ENCODE assay signal across 14 mouse cellular contexts in genomic region chr14:75138503-75138902, GRCm38 (mm10). TPM values are rescaled to one million over a fixed set of nuclear protein-coding genes. Genes with fewer than 3 reads are reported as not detected.
DNase-seq lines count a peak whose midpoint lies in the region; ATAC-seq lines count a peak whose summit lies in the region.
"Had no signal": no experiment of that assay in that cellular context is flagged by ENCODE, and none has a peak within 500 bp of the region (broad histone marks: within the 10 kb centered on the region; RNA-seq: fewer than 3 reads in every experiment).

No protein-coding gene starts in this region.

- peak; percentile 79 for ATAC-seq in heart, embryonic 13.5 days (ENCODE audit: extremely low read depth, insufficient number of reproducible peaks, low FRiP score, low TSS enrichment)
- ATAC-seq in liver, embryonic 11.5 days (replicated peaks; ENCODE audit: low FRiP score), result peak; percentile 100
- ATAC-seq: forebrain, postnatal 0 days had no signal

- DNase-seq in heart, postnatal 36 days, result no peak
- DNase-seq in c-Kit-positive CD71-negative TER-119-negative erythroid progenitor cells, embryonic 14.5 days (ENCODE audit: low read depth), result peak; percentile 17
- peak; percentile 41 for DNase-seq in liver, embryonic 11.5 days (ENCODE audit: low spot score)
- peak; percentile 79 for DNase-seq in spleen, postnatal 4 days (ENCODE audit: low spot score in 2 of 2)
- no peak for DNase-seq in kidney, postnatal 4 days
- DNase-seq in right cerebral cortex, postnatal 4 days, result no peak
- DNase-seq in gastrocnemius, adult 8-10 months (ENCODE audit: low spot score in 2 of 2), result no peak
- DNase-seq: adrenal gland, postnatal 36 days; forebrain, postnatal 0 days; thymus, postnatal 25 days had no signal

- no peaks in the 10 kb centered on the region for H3K9me3 ChIP-seq in heart, embryonic 13.5 days
- no peaks in the 10 kb centered on the region for H3K9me3 ChIP-seq in liver, embryonic 11.5 days (ENCODE audit: control insufficient read depth, low read length)
- H3K9me3 ChIP-seq: limb, embryonic 10.5 days had no signal

- H3K9ac ChIP-seq in heart, embryonic 13.5 days, result no peak overlapping the region
- no peak overlapping the region for H3K9ac ChIP-seq in liver, embryonic 11.5 days (ENCODE audit: low read depth, low read length)
- H3K9ac ChIP-seq: forebrain, postnatal 0 days had no signal

- H3K4me1 ChIP-seq in heart, embryonic 13.5 days, result peaks cover 14% of the 10 kb centered on the region
- peaks cover 26% of the 10 kb centered on the region for H3K4me1 ChIP-seq in liver, embryonic 11.5 days (replicated peaks; ENCODE audit: control insufficient read depth, insufficient read depth, low read length)
- H3K4me1 ChIP-seq: limb, embryonic 10.5 days had no signal

- no peak overlapping the region for H3K4me3 ChIP-seq in heart, embryonic 13.5 days
- no peak overlapping the region for H3K4me3 ChIP-seq in liver, embryonic 11.5 days (ENCODE audit: low read depth, low read length)
- H3K4me3 ChIP-seq: limb, embryonic 10.5 days had no signal

- peak overlapping the region; percentile 25 for H3K4me2 ChIP-seq in heart, embryonic 13.5 days
- H3K4me2 ChIP-seq in liver, embryonic 11.5 days, result peak overlapping the region; percentile 47

- no peaks in the 10 kb centered on the region for H3K36me3 ChIP-seq in heart, embryonic 13.5 days
- no peaks in the 10 kb centered on the region for H3K36me3 ChIP-seq in liver, embryonic 11.5 days (ENCODE audit: control insufficient read depth, insufficient read depth, low read length)
- H3K36me3 ChIP-seq: limb, embryonic 10.5 days had no signal

- peak overlapping the region; percentile 38; the same call in 1 of the 2 replicates for H3K27ac ChIP-seq in heart, embryonic 13.5 days (replicated peaks)
- peak overlapping the region; percentile 92 for H3K27ac ChIP-seq in liver, embryonic 11.5 days (ENCODE audit: low read depth, low read length)
- H3K27ac ChIP-seq: limb, embryonic 10.5 days had no signal

- intact Hi-C loops in heart, postnatal 36 days (cut with DNase I), result no loop called here

- 14% methylated on average over 10 of the region's 10 CpGs for WGBS in heart, embryonic 13.5 days
- 28% methylated on average over 10 of the region's 10 CpGs for WGBS in liver, embryonic 11.5 days

- H3K27me3 ChIP-seq in heart, embryonic 13.5 days (replicated peaks), result peaks cover 11% of the 10 kb centered on the region
- no peaks in the 10 kb centered on the region for H3K27me3 ChIP-seq in liver, embryonic 11.5 days (replicated peaks; ENCODE audit: control insufficient read depth, insufficient read depth, low read length)

RNA-seq across cellular contexts. Expression of gene Lcp1, which starts 7.6 kb away (rescaled TPM):
- 24.5 and 29.1 TPM in 2 replicates for polyA plus RNA-seq in heart, embryonic 13.5 days (2015; fragmentation: Nextera tagmentation; extraction: Ambion mirVana)
- total RNA-seq in heart, postnatal 36 days (2021), result 10 to 100 TPM; 12.6 to 13.8 TPM
- polyA plus RNA-seq in liver, embryonic 11.5 days (2014; fragmentation: Nextera tagmentation; extraction: Ambion mirVana), result 44.3 and 50.4 TPM in 2 replicates
- 1 to 10 TPM; 1.0 to 2.6 (median 1.7) TPM for total RNA-seq in gastrocnemius, adult 8-10 months (2022)

RNA-seq across cellular contexts. Expression of gene Lrrc63, which starts 7.8 kb away (rescaled TPM):
- 0.11 TPM in 1 of 2 replicates, not detected in the other for polyA plus RNA-seq in heart, embryonic 13.5 days (2015; fragmentation: Nextera tagmentation; extraction: Ambion mirVana)
- not detected for total RNA-seq in heart, postnatal 36 days (2021)
- polyA plus RNA-seq in liver, embryonic 11.5 days (2014; fragmentation: Nextera tagmentation; extraction: Ambion mirVana), result 0.06 TPM in 1 of 2 replicates, not detected in the other
- not detected for total RNA-seq in gastrocnemius, adult 8-10 months (2022)
- total RNA-seq: adrenal gland, postnatal 36 days; forebrain, postnatal 0 days; granulocyte monocyte progenitor cell, adult 5-6 weeks had no signal
- polyA plus RNA-seq: C2C12; forebrain, postnatal 0 days had no signal

Comparison
In these comparisons a context has a peak if more than half of its experiments do, and no peak if none do; other contexts are left out.
1. DNase-seq: peak in c-Kit-positive CD71-negative TER-119-negative erythroid progenitor cells, embryonic 14.5 days (single experiment), liver, embryonic 11.5 days (single experiment) and spleen, postnatal 4 days (2 of 2); none in heart, postnatal 36 days (0 of 2), kidney, postnatal 4 days (0 of 2), right cerebral cortex, postnatal 4 days (single experiment) and gastrocnemius, adult 8-10 months (0 of 2).